Mouse (Mus musculus) heart, postnatal 0 days (tissue): ENCODE results near the gene Tmem234. TPM values are rescaled to one million over a fixed set of nuclear protein-coding genes. Genes with fewer than 3 reads are reported as not detected.
A peak's percentile ranks its signal among the peaks of the same experiment; 100 is the strongest.

ENCODE experiments used
- ATAC-seq: fragments of 200-750 bp; cut with Nextera tagmentation; 2 replicates; pipeline ENCODE4 v1.8.0; 2017; ENCODE audit warnings: low read depth, moderate number of reproducible peaks, moderate library complexity; ENCODE audit not compliant: insufficient read depth
- DNase-seq: peaks from one replicate; pipeline ENCODE4 v3.0.0-alpha.2; 2016; ENCODE audit warnings: low spot score
- H3K27ac ChIP-seq: fragments of 300-500 bp; sonication (generic); 2 replicates; pipeline ENCODE4 v1.5.1; 2014; ENCODE audit warnings: low read depth, mild to moderate bottlenecking
- H3K27me3 ChIP-seq: fragments of 300-500 bp; sonication (generic); 2 replicates; pipeline ENCODE4 v1.6.1; 2014; ENCODE audit warnings: low read length, mixed read lengths; ENCODE audit not compliant: control insufficient read depth, insufficient read depth
- H3K36me3 ChIP-seq: fragments of 300-500 bp; sonication (generic); replicated peaks from 2 replicates; pipeline ENCODE4 v1.6.1; 2014; ENCODE audit warnings: low read length, mixed read lengths; ENCODE audit not compliant: control insufficient read depth, insufficient read depth
- H3K4me1 ChIP-seq: fragments of 300-500 bp; sonication (generic); 2 replicates; pipeline ENCODE4 v1.6.1; 2014; ENCODE audit warnings: antibody characterized with exemption; ENCODE audit not compliant: control insufficient read depth, insufficient read depth
- H3K4me2 ChIP-seq: fragments of 300-500 bp; sonication (generic); 2 replicates; pipeline ENCODE4 v1.6.1; 2014; ENCODE audit warnings: low read depth, mild to moderate bottlenecking, low read length, moderate library complexity
- H3K4me3 ChIP-seq: fragments of 300-500 bp; sonication (generic); 2 replicates; pipeline ENCODE4 v1.5.1; 2014; ENCODE audit warnings: low read depth, low read length
- H3K9ac ChIP-seq: fragments of 300-500 bp; sonication (generic); replicated peaks from 2 replicates; pipeline ENCODE4 v1.6.1; 2014; ENCODE audit warnings: low read depth, low read length, mixed read lengths
- H3K9me3 ChIP-seq: fragments of 300-500 bp; sonication (generic); replicated peaks from 2 replicates; pipeline ENCODE4 v1.6.1; 2016; ENCODE audit warnings: low read length; ENCODE audit not compliant: control insufficient read depth
- CTCF ChIP-seq: IDR thresholded peaks from 2 replicates; pipeline ENCODE4 v1.5.1; 2016; ENCODE audit warnings: antibody characterized with exemption, control low read depth, low read depth
- EP300 ChIP-seq: IDR thresholded peaks from 2 replicates; pipeline ENCODE4 v1.6.1; 2016; ENCODE audit warnings: antibody characterized with exemption, low read depth
- WGBS: fragments of 180-500 bp; shearing (Covaris S2); extraction: QIAGEN DNeasy Blood & Tissue Kit; methylation state at CpG from one replicate; pipeline ENCODE4 v1.1.7; 2014; 5-methylcytosine and 5-hydroxymethylcytosine counted together
- polyA plus RNA-seq: library from polyadenylated mRNA; unstranded; fragments of >200 nt; fragmentation: Nextera tagmentation; extraction: Ambion mirVana; gene quantifications from 2 replicates; pipeline ENCODE4 v1.2.1, GENCODE M21; 2015
- total RNA-seq: library from RNA; depleted of rRNA; stranded (reverse); fragments of >200 nt; gene quantifications from 2 replicates; pipeline ENCODE4 v1.2.3, GENCODE M21; 2014; ENCODE audit warnings: low replicate concordance

Gene Tmem234
- total and polyA plus RNA-seq, 2 experiments from 2014 or later: 115 to 161 TPM

DNA sequence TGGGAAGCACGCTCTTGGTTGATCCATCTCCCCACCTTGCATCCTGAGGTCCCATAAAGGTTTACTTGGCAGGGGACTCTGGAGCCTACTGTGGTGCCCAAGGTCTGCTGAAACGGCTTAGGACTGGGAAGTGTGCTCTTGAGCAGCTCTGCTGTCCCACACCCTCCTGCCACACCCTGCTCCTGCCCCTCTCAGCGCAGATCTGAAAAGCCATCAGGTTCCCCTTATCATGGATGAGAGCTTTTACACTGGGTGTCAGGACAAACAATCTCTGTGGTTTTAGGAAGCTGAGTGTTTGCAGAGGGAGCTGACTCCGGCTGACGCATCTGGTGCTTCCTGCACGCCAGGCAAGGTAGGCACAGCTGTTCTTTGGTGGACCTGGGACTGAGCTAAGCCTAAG, 33.4 kb downstream of the Tmem234 start:
- Histone ChIP-seq H3K4me2 (no peak overlapping the region), H3K4me1 (peaks cover 8% of the 10 kb centered on the region; the same call in 1 of the 2 replicates), H3K27me3 (no peaks in the 10 kb centered on the region), H3K36me3 (peaks cover 96% of the 10 kb centered on the region), H3K9ac (no peak overlapping the region), H3K27ac (no peak overlapping the region), H3K4me3 (no peak overlapping the region), H3K9me3 (no peaks in the 10 kb centered on the region)
- no peak for DNase-seq
- ATAC-seq: no peak
- 92% methylated on average over 6 of the region's 6 CpGs for WGBS
- no peak for TF ChIP-seq EP300
- TF ChIP-seq CTCF: no peak

DNA sequence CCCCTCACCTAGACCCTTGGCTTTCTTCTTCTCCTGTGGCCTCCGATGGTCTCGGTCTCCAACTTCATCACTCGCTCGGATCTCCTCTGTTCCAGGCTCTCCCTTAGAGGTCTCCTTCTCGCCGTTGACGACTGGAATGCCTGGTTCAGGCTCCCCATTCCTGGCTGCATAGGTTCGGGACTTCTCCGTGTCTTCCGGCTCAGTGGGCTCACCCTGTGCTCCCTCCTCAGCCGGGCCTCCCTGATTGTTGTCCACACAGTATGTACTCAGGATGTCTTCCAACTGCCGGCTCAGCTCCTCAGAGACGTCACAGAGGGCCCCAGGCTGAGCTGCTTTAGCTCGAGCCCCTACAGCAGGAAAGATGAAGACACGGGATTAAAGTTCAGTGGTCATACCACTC, 38.8 kb downstream of the Tmem234 start:
- H3K9me3 ChIP-seq: no peaks in the 10 kb centered on the region
- H3K9ac ChIP-seq: 0 out of 2 replicates have a peak overlapping the region, but pooled peaks have one; percentile 11
- WGBS: 75% methylated on average over 15 of the region's 15 CpGs
- no peak overlapping the region for H3K27ac ChIP-seq
- peak overlapping the region; percentile 72; the same call in 1 of the 2 replicates for H3K4me3 ChIP-seq
- no peak for TF ChIP-seq EP300
- TF ChIP-seq CTCF: no peak
- no peak for ATAC-seq
- no peaks in the 10 kb centered on the region for H3K27me3 ChIP-seq
- peak overlapping the region; percentile 91 for H3K4me2 ChIP-seq
- DNase-seq: no peak
- H3K36me3 ChIP-seq: peaks cover 43% of the 10 kb centered on the region
- H3K4me1 ChIP-seq: peaks cover 21% of the 10 kb centered on the region

DNA sequence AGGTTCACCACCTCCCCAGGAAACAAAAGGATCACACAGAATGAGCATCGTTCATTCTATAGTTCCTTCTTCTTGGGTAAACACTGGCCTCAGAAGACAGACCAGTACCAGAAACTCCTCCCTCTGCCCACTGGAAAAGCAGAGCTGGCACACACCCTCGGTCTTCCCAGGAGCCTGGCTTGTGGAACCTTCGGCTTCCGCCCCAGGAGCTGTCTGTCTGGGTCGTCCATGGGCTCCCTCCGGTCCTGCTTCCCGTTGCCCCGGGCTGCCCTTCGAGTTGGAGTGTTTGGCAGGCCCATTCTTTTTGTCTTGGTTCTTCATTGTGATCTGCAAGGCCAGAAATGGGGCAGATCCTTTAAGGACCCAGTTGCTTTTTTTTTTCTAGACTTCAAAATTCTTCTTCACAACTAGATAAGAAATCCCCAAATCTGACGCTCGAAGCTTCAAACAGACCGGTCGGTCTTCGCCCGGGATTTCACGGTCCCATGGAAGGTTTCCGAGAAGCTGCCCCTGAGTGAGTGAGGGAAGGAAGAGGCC, 39.7 kb downstream of the Tmem234 start:
- H3K9ac ChIP-seq: peak overlapping the region; percentile 75
- TF ChIP-seq CTCF: no peak
- no peak for TF ChIP-seq EP300
- peak overlapping the region; percentile 72 for H3K4me3 ChIP-seq
- peak overlapping the region; percentile 91 for H3K4me2 ChIP-seq
- H3K4me1 ChIP-seq: peaks cover 21% of the 10 kb centered on the region
- no peaks in the 10 kb centered on the region for H3K27me3 ChIP-seq
- peaks cover 38% of the 10 kb centered on the region for H3K36me3 ChIP-seq
- ATAC-seq (no peak), DNase-seq (peak; percentile 34)
- WGBS: 3% methylated on average over 17 of the region's 17 CpGs
- H3K27ac ChIP-seq: peak overlapping the region; percentile 92
- H3K9me3 ChIP-seq: no peaks in the 10 kb centered on the region

DNA sequence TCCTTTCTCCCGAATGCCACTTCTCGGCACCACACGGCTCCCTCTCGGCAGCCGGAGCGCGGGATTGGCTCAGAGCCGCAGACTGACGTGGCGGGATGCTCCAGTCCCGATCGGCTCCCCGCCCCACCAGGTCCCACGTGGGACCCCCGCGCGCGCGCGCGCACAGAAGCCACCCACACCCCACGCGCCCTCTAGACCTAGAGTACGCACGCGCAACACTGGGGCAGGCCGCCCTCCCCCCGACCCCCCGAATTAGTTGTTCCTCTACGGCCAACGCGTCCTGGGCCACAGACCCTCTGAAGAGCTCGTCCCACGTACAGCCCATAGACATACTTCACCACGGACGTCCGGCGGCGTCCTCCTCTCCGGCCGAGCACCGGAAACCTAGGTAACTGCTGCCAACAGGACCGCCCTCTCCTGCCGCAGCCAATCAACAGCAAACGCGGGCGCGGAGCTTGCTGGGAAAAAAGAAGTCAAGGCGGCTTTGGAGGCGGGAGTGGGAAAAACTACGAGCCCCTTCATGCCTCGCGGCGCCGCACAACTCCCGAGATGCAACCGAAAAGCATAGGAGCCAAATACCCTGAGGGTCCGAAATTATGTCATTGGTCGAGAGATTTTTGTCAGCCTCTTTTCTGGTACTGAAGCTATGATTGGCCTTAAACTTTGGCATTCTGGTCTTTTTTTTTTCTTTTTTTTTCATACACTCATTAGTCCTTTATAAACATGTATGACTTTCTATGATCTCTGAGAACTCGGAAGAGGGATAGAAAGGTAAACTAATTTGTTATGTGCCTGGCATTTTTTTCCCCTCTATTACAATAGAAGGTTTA, 40.4 kb downstream of the Tmem234 start, which contains the start of gene Txlna:
Gene Txlna (minus strand): TSS at position 428 of the 830 bp plus-strand sequence.
- Histone ChIP-seq H3K27me3 (no peaks in the 10 kb centered on the region), H3K27ac (peak within 1 kb of the TSS; percentile 92), H3K9ac (peak within 1 kb of the TSS; percentile 75), H3K36me3 (peaks cover 40% of the 10 kb centered on the region), H3K4me2 (peak within 1 kb of the TSS; percentile 91), H3K9me3 (no peaks in the 10 kb centered on the region), H3K4me1 (peaks cover 21% of the 10 kb centered on the region), H3K4me3 (peak within 1 kb of the TSS; percentile 72)
- ATAC-seq (peak; percentile 95), DNase-seq (peak; percentile 98)
- WGBS: under 1% methylated on average over 55 of the region's 60 CpGs
- TF ChIP-seq EP300 (peak; percentile 44; the same call in 1 of the 2 replicates), CTCF (no peak)

DNA sequence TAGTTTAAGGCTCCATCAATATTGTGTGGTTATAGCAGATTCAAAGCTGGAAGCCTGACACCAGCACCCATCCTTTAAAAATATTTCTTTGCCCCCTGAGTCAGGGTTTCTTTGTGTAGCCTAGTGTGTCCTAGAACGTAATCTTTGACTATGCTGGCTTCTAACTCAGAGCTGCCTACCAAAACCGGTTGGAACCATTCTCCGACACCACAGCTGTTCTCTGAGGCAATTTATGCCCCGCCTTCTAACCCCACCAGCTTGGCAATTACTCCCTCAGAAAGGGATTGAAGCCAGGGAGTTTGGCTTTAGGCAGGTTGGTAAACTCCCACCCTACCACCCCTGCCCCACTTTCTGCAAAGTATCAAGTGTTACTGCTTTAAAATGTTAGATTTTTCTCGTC, 41.3 kb downstream of the Tmem234 start:
- Histone ChIP-seq H3K9ac (no peak overlapping the region), H3K4me3 (no peak overlapping the region; the same call in 1 of the 2 replicates), H3K4me2 (peak overlapping the region; percentile 91; the same call in 1 of the 2 replicates), H3K9me3 (no peaks in the 10 kb centered on the region), H3K4me1 (peaks cover 21% of the 10 kb centered on the region), H3K27ac (no peak overlapping the region), H3K27me3 (no peaks in the 10 kb centered on the region), H3K36me3 (peaks cover 39% of the 10 kb centered on the region)
- ATAC-seq (no peak), DNase-seq (no peak)
- 54% methylated on average over 5 of the region's 5 CpGs for WGBS
- TF ChIP-seq CTCF: no peak
- no peak for TF ChIP-seq EP300
